Mouse (Mus musculus) ES-Bruce4 (cell line): ENCODE measurements around the gene Gm28551. TPM values are rescaled to one million over a fixed set of nuclear protein-coding genes. Genes with fewer than 3 reads are reported as not detected.
"Not testable (repeated sequence)": the region's sequence is repeated elsewhere in the genome, so short reads cannot be mapped to it uniquely, and the experiment has no call there.

Experiments used
- H3K27ac ChIP-seq: 2 replicates; pipeline ENCODE4 v1.5.1; 2012; ENCODE audit warnings: low read length, inconsistent platforms; ENCODE audit not compliant: insufficient read depth
- H3K27me3 ChIP-seq: 2 replicates; pipeline ENCODE4 v1.6.1; 2012; ENCODE audit warnings: mild to moderate bottlenecking, low read length, inconsistent platforms; ENCODE audit not compliant: control insufficient read depth, poor library complexity, insufficient read depth, severe bottlenecking
- H3K36me3 ChIP-seq: 2 replicates; pipeline ENCODE4 v1.6.1; 2012; ENCODE audit warnings: inconsistent platforms, mild to moderate bottlenecking, low read length, moderate library complexity; ENCODE audit not compliant: control insufficient read depth, poor library complexity, insufficient read depth, severe bottlenecking
- H3K4me1 ChIP-seq: one replicate; pipeline ENCODE4 v1.8.1; 2011; ENCODE audit warnings: low read length; ENCODE audit not compliant: control insufficient read depth, insufficient read depth
- H3K4me3 ChIP-seq: 2 replicates; pipeline ENCODE4 v1.5.1; 2011; ENCODE audit warnings: low read depth, mild to moderate bottlenecking, low read length
- H3K9ac ChIP-seq: 2 replicates; pipeline ENCODE4 v1.6.1; 2012; ENCODE audit warnings: low read depth, mild to moderate bottlenecking, inconsistent platforms; ENCODE audit not compliant: poor library complexity, severe bottlenecking
- H3K9me3 ChIP-seq: replicated peaks from 2 replicates; pipeline ENCODE4 v1.6.1; 2012; ENCODE audit warnings: mild to moderate bottlenecking, low read length, inconsistent platforms; ENCODE audit not compliant: control insufficient read depth, poor library complexity, insufficient read depth, severe bottlenecking
- CTCF ChIP-seq: IDR thresholded peaks from one replicate; pipeline ENCODE4 v1.8.1; 2011; ENCODE audit warnings: low read depth, low read length
- EP300 ChIP-seq: IDR thresholded peaks from 2 replicates; pipeline ENCODE4 v1.6.1; 2011; ENCODE audit warnings: low read depth, low read length; ENCODE audit not compliant: insufficient read depth
- POLR2A ChIP-seq: IDR thresholded peaks from one replicate; pipeline ENCODE4 v1.8.1; 2011; ENCODE audit warnings: low read length; ENCODE audit not compliant: insufficient read depth
- polyA plus RNA-seq: library from polyadenylated mRNA; stranded (reverse); fragments of >200 nt; gene quantifications from 2 replicates; pipeline ENCODE4 v1.2.4, GENCODE M21; 2011; ENCODE audit warnings: low read depth; ENCODE audit not compliant: missing spikeins, insufficient read depth, insufficient read length

Gm28551 gene
- polyA plus RNA-seq = not detected in 2 replicates

GRCm38 (mm10) chr1:53352327-53353261 is at the start of gene Gm28551, which contains the start of the genes Asdurf and Asnsd1:
Gm28551 (minus strand) TSS chr1:53352667.
Asdurf (minus strand) TSS chr1:53352619.
Asnsd1 (minus strand) TSS chr1:53352752.
- H3K27me3 ChIP-seq = no peaks in the 10 kb centered on the region
- H3K36me3 ChIP-seq = peaks cover 10% of the 10 kb centered on the region
- H3K4me1 ChIP-seq = peaks cover 1% of the 10 kb centered on the region
- peak within 1 kb of the TSS; percentile 77 for H3K4me3 ChIP-seq
- H3K27ac ChIP-seq = no peak within 1 kb of the TSS
- H3K9me3 ChIP-seq = no peaks in the 10 kb centered on the region
- no peak for TF ChIP-seq EP300
- TF ChIP-seq CTCF = peak; percentile 3
- peak; percentile 73 for TF ChIP-seq POLR2A
- H3K9ac ChIP-seq = peak within 1 kb of the TSS; percentile 84

- not testable (repeated sequence) for H3K4me3 ChIP-seq, H3K9ac ChIP-seq
Measured at GRCm38 (mm10) chr1:53393936-53394760, 41.7 kb upstream of the Gm28551 start.

GRCm38 (mm10) chr1:53388762-53389161 is 36.3 kb upstream of the Gm28551 start:
- TF ChIP-seq CTCF = no peak
- TF ChIP-seq EP300 = no peak
- TF ChIP-seq POLR2A = no peak
- Histone ChIP-seq H3K27ac (no peak overlapping the region), H3K9me3 (peaks cover 18% of the 10 kb centered on the region), H3K4me1 (no peaks in the 10 kb centered on the region), H3K36me3 (no peaks in the 10 kb centered on the region), H3K27me3 (no peaks in the 10 kb centered on the region), H3K4me3 (no peak overlapping the region), H3K9ac (no peak overlapping the region)

More at GRCm38 (mm10) chr1:53393936-53394760, 41.7 kb upstream of the Gm28551 start:
- not testable (repeated sequence) for H3K27ac ChIP-seq, H3K27me3 ChIP-seq, H3K36me3 ChIP-seq, H3K4me1 ChIP-seq
- peaks cover 14% of the 10 kb centered on the region for H3K9me3 ChIP-seq

- no peaks in the 10 kb centered on the region for H3K27me3 ChIP-seq
- H3K27ac ChIP-seq = no peak overlapping the region
- no peak for TF ChIP-seq POLR2A
- TF ChIP-seq EP300 = no peak
- TF ChIP-seq CTCF = no peak
Measured at GRCm38 (mm10) chr1:53384085-53384688, 31.7 kb upstream of the Gm28551 start.

GRCm38 (mm10) chr1:53377731-53378130 is 25.3 kb upstream of the Gm28551 start:
- no peak for TF ChIP-seq CTCF
- no peak overlapping the region for H3K9ac ChIP-seq
- H3K36me3 ChIP-seq = no peaks in the 10 kb centered on the region
- no peaks in the 10 kb centered on the region for H3K4me1 ChIP-seq
- no peaks in the 10 kb centered on the region for H3K27me3 ChIP-seq
- H3K9me3 ChIP-seq = 0 out of 2 replicates have a peak, but pooled peaks cover 3% of the 10 kb centered on the region
- no peak overlapping the region for H3K4me3 ChIP-seq
- H3K27ac ChIP-seq = no peak overlapping the region

More at GRCm38 (mm10) chr1:53384085-53384688, 31.7 kb upstream of the Gm28551 start:
- no peaks in the 10 kb centered on the region for H3K36me3 ChIP-seq
- no peak overlapping the region for H3K4me3 ChIP-seq
- H3K4me1 ChIP-seq = no peaks in the 10 kb centered on the region
- H3K9me3 ChIP-seq = 0 out of 2 replicates have a peak, but pooled peaks cover 4% of the 10 kb centered on the region
- H3K9ac ChIP-seq = no peak overlapping the region

- not testable (repeated sequence) for H3K36me3 ChIP-seq, H3K4me1 ChIP-seq, H3K27ac ChIP-seq, H3K27me3 ChIP-seq, H3K4me3 ChIP-seq, H3K9ac ChIP-seq, H3K9me3 ChIP-seq
Measured at GRCm38 (mm10) chr1:53375965-53376364, 23.5 kb upstream of the Gm28551 start.
